Mouse (Mus musculus) small intestine, adult 2 months (tissue): ENCODE measurements at regions not wholly inside any gene's neighbourhood (a gene's known extent, or its start where the extent isn't known, plus 50 kb on each side); places are given as distances from the start of the nearest gene placed in this dataset.

Experiments used
- CTCF ChIP-seq: fragments of 200-500 bp; IDR thresholded peaks from 2 replicates; pipeline ENCODE4 v1.5.1; 2012; ENCODE audit warnings: low read depth, mild to moderate bottlenecking, control low read depth, inconsistent platforms, low read length, moderate library complexity, mixed read lengths; ENCODE audit not compliant: insufficient replicate concordance, insufficient read length; ENCODE audit errors: extremely low read depth
- POLR2A ChIP-seq: fragments of 200-500 bp; IDR thresholded peaks from 2 replicates; pipeline ENCODE4 v1.6.1; 2012; ENCODE audit warnings: low read depth, mild to moderate bottlenecking, control low read depth, inconsistent platforms, low read length, moderate library complexity

GRCm38 (mm10) chr3:150185807-150186206, 1195.5 kb upstream of the Adgrl2 start:
- TF ChIP-seq CTCF (no peak), POLR2A (no peak)
